Mouse (Mus musculus) limb, embryonic 14.5 days (tissue): ENCODE measurements at regions not wholly inside any gene's neighbourhood (a gene's known extent, or its start where the extent isn't known, plus 50 kb on each side); places are given as distances from the start of the nearest gene placed in this dataset.

Experiments
- ATAC-seq: fragments of 200-750 bp; cut with Nextera tagmentation; 2 replicates; pipeline ENCODE4 v1.8.0; 2017; ENCODE audit warnings: low read depth, moderate number of reproducible peaks, moderate TSS enrichment; ENCODE audit not compliant: low FRiP score
- DNase-seq: peaks from one replicate; pipeline ENCODE4 v3.0.0-alpha.2; 2015; ENCODE audit warnings: low spot score
- H3K27ac ChIP-seq: fragments of 300-500 bp; sonication (generic); replicated peaks from 2 replicates; pipeline ENCODE4 v1.5.1; 2014; ENCODE audit warnings: low read depth, mild to moderate bottlenecking, low read length, moderate library complexity, mixed read lengths
- H3K27me3 ChIP-seq: fragments of 300-500 bp; sonication (generic); 2 replicates; pipeline ENCODE4 v1.6.1; 2014; ENCODE audit warnings: low read length, mixed read lengths; ENCODE audit not compliant: control insufficient read depth, insufficient read depth
- H3K36me3 ChIP-seq: fragments of 300-500 bp; sonication (generic); 2 replicates; pipeline ENCODE4 v1.6.1; 2014; ENCODE audit warnings: mild to moderate bottlenecking, low read length, moderate library complexity, mixed read lengths; ENCODE audit not compliant: control insufficient read depth, insufficient read depth
- H3K4me1 ChIP-seq: fragments of 300-500 bp; sonication (generic); 2 replicates; pipeline ENCODE4 v1.6.1; 2014; ENCODE audit warnings: antibody characterized with exemption, low read length, mixed read lengths; ENCODE audit not compliant: control insufficient read depth, insufficient read depth
- H3K4me2 ChIP-seq: fragments of 300-500 bp; sonication (generic); replicated peaks from 2 replicates; pipeline ENCODE4 v1.6.1; 2014; ENCODE audit warnings: low read depth, mild to moderate bottlenecking, low read length, moderate library complexity; ENCODE audit not compliant: severe bottlenecking
- H3K4me3 ChIP-seq: fragments of 300-500 bp; sonication (generic); replicated peaks from 2 replicates; pipeline ENCODE4 v1.5.1; 2014; ENCODE audit warnings: low read length
- H3K9ac ChIP-seq: fragments of 300-500 bp; sonication (generic); 2 replicates; pipeline ENCODE4 v1.6.1; 2014; ENCODE audit warnings: mild to moderate bottlenecking, low read depth, low read length, moderate library complexity; ENCODE audit not compliant: severe bottlenecking
- H3K9me3 ChIP-seq: fragments of 300-500 bp; sonication (generic); 2 replicates; pipeline ENCODE4 v1.6.1; 2016; ENCODE audit warnings: low read length; ENCODE audit not compliant: control insufficient read depth
- POLR2A ChIP-seq: fragments of 200-500 bp; IDR thresholded peaks from 2 replicates; pipeline ENCODE4 v1.8.0; 2012; ENCODE audit warnings: inconsistent platforms, mild to moderate bottlenecking, moderate library complexity, borderline replicate concordance; ENCODE audit not compliant: insufficient read depth, insufficient read length; ENCODE audit errors: extremely low read depth
- WGBS: fragments of 180-500 bp; shearing (Covaris S2); extraction: QIAGEN DNeasy Blood & Tissue Kit; methylation state at CpG from one replicate; pipeline ENCODE4 v1.1.7; 2014; 5-methylcytosine and 5-hydroxymethylcytosine counted together

GRCm38 (mm10) chr15:56248731-56249130 lies 1228.7 kb downstream of the Slc22a22 start:
- Histone ChIP-seq H3K4me1 (no peaks in the 10 kb centered on the region), H3K36me3 (no peaks in the 10 kb centered on the region), H3K27ac (no peak overlapping the region), H3K4me3 (no peak overlapping the region), H3K9me3 (no peaks in the 10 kb centered on the region), H3K9ac (no peak overlapping the region), H3K4me2 (no peak overlapping the region), H3K27me3 (no peaks in the 10 kb centered on the region)
- TF ChIP-seq POLR2A, result no peak
- ATAC-seq, result no peak
- DNase-seq, result no peak
- WGBS, result 84% methylated on average over 1 of the region's 1 CpGs

- Histone ChIP-seq H3K4me1 (no peaks in the 10 kb centered on the region), H3K4me2 (no peak overlapping the region), H3K4me3 (no peak overlapping the region), H3K9ac (no peak overlapping the region), H3K36me3 (no peaks in the 10 kb centered on the region), H3K9me3 (no peaks in the 10 kb centered on the region), H3K27me3 (no peaks in the 10 kb centered on the region), H3K27ac (no peak overlapping the region)
- DNase-seq (no peak), ATAC-seq (peak; percentile 47; the same call in 1 of the 2 replicates)
- 51% methylated on average over 9 of the region's 9 CpGs for WGBS
- no peak for TF ChIP-seq POLR2A
Measured at GRCm38 (mm10) chr15:56244004-56244735, 1233.3 kb downstream of the Slc22a22 start.

- Histone ChIP-seq H3K4me3 (no peak overlapping the region), H3K4me1 (no peaks in the 10 kb centered on the region), H3K9me3 (no peaks in the 10 kb centered on the region), H3K27me3 (no peaks in the 10 kb centered on the region), H3K9ac (no peak overlapping the region), H3K27ac (no peak overlapping the region), H3K4me2 (no peak overlapping the region), H3K36me3 (no peaks in the 10 kb centered on the region)
- no peak for DNase-seq
- 80% methylated on average over 5 of the region's 5 CpGs for WGBS
- TF ChIP-seq POLR2A, result no peak
- ATAC-seq, result no peak
Measured at GRCm38 (mm10) chr15:56202552-56202951, 1274.9 kb downstream of the Slc22a22 start.

GRCm38 (mm10) chr15:56199336-56199735 lies 1278.1 kb downstream of the Slc22a22 start:
- no peak overlapping the region for H3K4me3 ChIP-seq
- no peak overlapping the region for H3K4me2 ChIP-seq
- no peaks in the 10 kb centered on the region for H3K9me3 ChIP-seq
- no peak overlapping the region for H3K9ac ChIP-seq
- ATAC-seq, result no peak
- DNase-seq, result no peak
- no peaks in the 10 kb centered on the region for H3K4me1 ChIP-seq
- H3K36me3 ChIP-seq, result no peaks in the 10 kb centered on the region
- H3K27ac ChIP-seq, result no peak overlapping the region
- 48% methylated on average over 2 of the region's 2 CpGs for WGBS
- H3K27me3 ChIP-seq, result no peaks in the 10 kb centered on the region
- no peak for TF ChIP-seq POLR2A

GRCm38 (mm10) chr15:56197425-56198201 lies 1279.8 kb downstream of the Slc22a22 start:
- no peak overlapping the region for H3K9ac ChIP-seq
- WGBS, result 60% methylated on average over 1 of the region's 1 CpGs
- H3K36me3 ChIP-seq, result no peaks in the 10 kb centered on the region
- H3K9me3 ChIP-seq, result no peaks in the 10 kb centered on the region
- TF ChIP-seq POLR2A, result no peak
- no peak for DNase-seq
- H3K4me3 ChIP-seq, result no peak overlapping the region
- no peaks in the 10 kb centered on the region for H3K27me3 ChIP-seq
- ATAC-seq, result no peak
- no peak overlapping the region for H3K27ac ChIP-seq
- H3K4me2 ChIP-seq, result no peak overlapping the region
- no peaks in the 10 kb centered on the region for H3K4me1 ChIP-seq
